Mouse (Mus musculus) hindbrain, embryonic 10.5 days (tissue): ENCODE measurements around the gene Zfp512b. TPM values are rescaled to one million over a fixed set of nuclear protein-coding genes. Genes with fewer than 3 reads are reported as not detected.

ENCODE experiments used
- DNase-seq: peaks from one replicate; pipeline ENCODE4 v3.0.0-alpha.2; 2017; ENCODE audit warnings: low spot score
- H3K27ac ChIP-seq: fragments of 300-500 bp; sonication (generic); 2 replicates; pipeline ENCODE4 v1.5.1; 2016; ENCODE audit warnings: mild to moderate bottlenecking, moderate library complexity
- H3K27me3 ChIP-seq: fragments of 300-500 bp; sonication (generic); 2 replicates; pipeline ENCODE4 v1.6.1; 2016; ENCODE audit warnings: mild to moderate bottlenecking; ENCODE audit not compliant: poor library complexity, insufficient read depth, severe bottlenecking
- H3K36me3 ChIP-seq: fragments of 300-500 bp; sonication (generic); 2 replicates; pipeline ENCODE4 v1.6.1; 2016; ENCODE audit warnings: mild to moderate bottlenecking, moderate library complexity
- H3K4me1 ChIP-seq: fragments of 300-500 bp; sonication (generic); replicated peaks from 2 replicates; pipeline ENCODE4 v1.6.1; 2016; ENCODE audit warnings: mild to moderate bottlenecking
- H3K4me3 ChIP-seq: fragments of 300-500 bp; sonication (generic); 2 replicates; pipeline ENCODE4 v1.5.1; 2016; ENCODE audit warnings: mild to moderate bottlenecking, moderate library complexity
- H3K9me3 ChIP-seq: fragments of 300-500 bp; sonication (generic); 2 replicates; pipeline ENCODE4 v1.6.1; 2016; ENCODE audit warnings: mild to moderate bottlenecking, moderate library complexity
- WGBS: fragments of 180-500 bp; shearing (Covaris S2); methylation state at CpG from one replicate; pipeline ENCODE4 v1.1.7; 2016; 5-methylcytosine and 5-hydroxymethylcytosine counted together
- polyA plus RNA-seq: library from polyadenylated mRNA; unstranded; fragments of >200 nt; fragmentation: Nextera tagmentation; extraction: Ambion mirVana; gene quantifications from 2 replicates; pipeline ENCODE4 v1.2.1, GENCODE M21; 2016

Gene Zfp512b
- polyA plus RNA-seq, 1 experiment from 2014 or later = 45.4 TPM

DNA sequence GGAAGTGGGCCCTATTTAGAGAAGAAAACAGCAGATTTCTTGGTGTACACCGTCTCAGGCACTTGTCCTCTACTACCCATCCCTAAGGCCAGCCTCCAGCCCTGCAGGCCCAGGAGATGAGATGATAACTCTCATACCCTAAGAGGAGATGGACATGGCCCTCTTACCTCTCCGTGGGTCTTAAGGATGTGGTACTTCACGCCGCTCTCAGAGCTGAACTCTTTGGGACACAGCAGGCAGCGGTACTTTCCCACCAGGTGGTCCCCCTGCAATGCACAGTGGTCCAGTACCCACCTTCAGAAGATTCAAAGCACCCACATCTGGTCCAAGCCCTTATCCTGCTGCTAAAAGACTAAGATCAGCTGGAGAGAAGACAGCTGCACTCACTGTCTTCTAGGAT, 7.1 kb downstream of the Zfp512b start:
- Histone ChIP-seq H3K4me1 (peaks cover 19% of the 10 kb centered on the region), H3K4me3 (no peak overlapping the region), H3K27ac (no peak overlapping the region), H3K27me3 (no peaks in the 10 kb centered on the region), H3K36me3 (peaks cover 71% of the 10 kb centered on the region), H3K9me3 (no peaks in the 10 kb centered on the region)
- WGBS = 94% methylated on average over 5 of the region's 5 CpGs
- no peak for DNase-seq

DNA sequence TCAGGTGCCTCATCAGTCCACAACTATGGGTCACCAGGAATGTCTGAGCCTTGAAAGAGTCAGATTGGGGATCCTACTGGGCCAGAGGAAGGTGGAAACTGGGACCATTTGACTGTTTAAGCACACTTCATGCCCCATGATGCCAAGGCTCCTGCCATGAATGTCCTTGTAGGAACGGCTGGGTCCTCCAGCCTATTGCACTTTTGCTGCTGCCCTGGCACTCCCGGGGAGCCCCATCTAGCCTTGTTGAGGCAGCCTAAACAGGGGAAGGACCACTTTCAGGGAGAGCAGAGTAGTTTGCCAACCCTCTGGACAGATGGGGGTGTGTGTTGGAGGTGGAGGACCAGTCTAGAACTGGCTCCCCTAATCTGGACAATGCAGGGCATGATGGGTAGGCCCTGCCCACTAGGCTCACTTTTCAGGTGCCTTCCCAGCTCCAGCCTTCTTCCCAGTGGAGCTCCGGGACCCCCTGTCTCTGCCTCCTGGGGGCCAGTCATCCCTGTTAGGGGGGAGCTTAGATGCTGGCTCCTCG, 8.1 kb downstream of the Zfp512b start, which contains the start of gene Uckl1:
Uckl1 (minus strand) TSS at position 482 of the 532 bp plus-strand sequence.
- Histone ChIP-seq H3K27ac (no peak within 1 kb of the TSS), H3K36me3 (peaks cover 60% of the 10 kb centered on the region), H3K4me3 (no peak within 1 kb of the TSS), H3K9me3 (no peaks in the 10 kb centered on the region), H3K27me3 (no peaks in the 10 kb centered on the region), H3K4me1 (peaks cover 25% of the 10 kb centered on the region)
- no peak for DNase-seq
- 90% methylated on average over 4 of the region's 4 CpGs for WGBS

DNA sequence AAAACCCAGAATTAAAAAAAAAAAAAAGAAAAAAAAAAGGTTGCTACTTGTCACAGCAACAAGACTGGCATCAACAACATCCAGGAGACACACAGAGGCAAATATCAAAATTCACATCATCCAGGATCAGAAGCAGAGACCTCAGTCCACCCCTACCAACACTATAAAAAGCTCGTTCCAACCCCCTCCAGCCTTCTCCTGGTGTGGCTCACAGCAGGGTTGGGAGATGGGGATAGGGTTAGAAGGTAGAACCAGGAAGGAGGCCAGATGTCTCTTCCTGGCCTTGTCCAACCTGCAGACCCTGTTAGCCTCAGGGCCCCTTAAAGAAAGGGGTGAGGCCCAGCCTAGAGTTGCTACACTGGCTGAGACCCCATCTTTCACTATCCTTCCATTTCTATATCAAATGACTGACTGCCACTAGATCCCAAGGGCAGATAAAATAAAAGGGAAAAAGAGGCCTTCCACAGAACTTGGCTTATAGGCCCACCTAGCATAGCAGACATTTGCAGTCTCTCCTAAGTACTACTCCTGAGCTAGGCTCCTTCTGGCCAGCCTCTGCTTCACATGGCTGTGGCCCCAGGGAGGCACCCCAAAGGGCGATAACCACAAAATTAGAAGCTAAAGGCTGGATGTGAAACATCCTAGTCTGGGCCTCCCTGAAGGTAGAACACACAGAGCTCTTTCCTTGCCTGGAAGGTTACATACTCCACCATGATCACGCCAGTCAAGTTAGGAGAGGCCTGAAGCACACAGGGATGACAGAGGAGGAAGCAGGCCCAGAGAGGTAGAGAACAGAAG, 8.9 kb downstream of the Zfp512b start:
- 87% methylated on average over 3 of the region's 3 CpGs for WGBS
- Histone ChIP-seq H3K9me3 (no peaks in the 10 kb centered on the region), H3K27ac (no peak overlapping the region), H3K27me3 (no peaks in the 10 kb centered on the region), H3K4me3 (no peak overlapping the region), H3K36me3 (peaks cover 52% of the 10 kb centered on the region), H3K4me1 (peaks cover 28% of the 10 kb centered on the region)
- no peak for DNase-seq

DNA sequence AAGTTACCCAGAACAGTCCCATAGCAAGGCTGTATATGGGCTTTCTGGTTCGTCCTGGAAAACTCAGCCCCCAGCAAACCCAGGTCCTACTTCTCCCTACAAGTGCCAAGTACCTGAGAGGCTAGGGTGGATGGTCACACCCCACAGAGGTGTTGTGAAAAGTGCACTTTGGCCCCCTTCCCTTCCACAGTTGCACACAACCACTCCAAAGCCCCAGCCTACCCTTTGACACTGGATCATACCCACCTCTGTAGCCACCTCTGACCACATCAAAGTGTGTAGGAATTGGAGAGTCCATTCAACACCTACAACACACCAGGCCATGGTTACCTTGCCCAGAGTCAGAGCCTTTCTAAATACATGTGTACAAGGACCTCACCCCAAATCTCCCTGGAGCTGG, 9.7 kb downstream of the Zfp512b start:
- Histone ChIP-seq H3K27me3 (no peaks in the 10 kb centered on the region), H3K4me3 (no peak overlapping the region), H3K36me3 (peaks cover 45% of the 10 kb centered on the region), H3K4me1 (peaks cover 28% of the 10 kb centered on the region), H3K9me3 (no peaks in the 10 kb centered on the region), H3K27ac (no peak overlapping the region)
- WGBS = 86% methylated on average over 1 of the region's 1 CpGs
- no peak for DNase-seq

DNA sequence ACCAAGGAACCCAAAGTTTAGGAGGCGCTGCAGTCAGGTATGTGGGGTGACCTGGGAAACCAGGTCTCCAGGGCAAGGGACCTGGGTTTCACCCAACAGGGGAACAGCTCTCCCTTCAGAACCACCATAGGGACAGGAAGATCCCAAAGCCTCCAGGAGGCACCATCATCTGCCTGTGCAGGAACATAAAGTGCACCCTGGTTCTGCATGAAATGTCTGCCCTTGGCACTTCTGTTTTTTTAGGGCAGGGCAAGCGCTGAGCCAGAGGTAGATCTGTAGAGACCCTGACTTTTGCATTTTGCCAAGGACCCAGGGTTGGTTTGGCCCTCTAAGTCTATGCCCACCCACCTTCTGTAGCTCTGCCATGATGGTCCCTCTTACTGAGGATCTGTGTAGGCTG, 10.2 kb downstream of the Zfp512b start:
- Histone ChIP-seq H3K27ac (no peak overlapping the region), H3K27me3 (no peaks in the 10 kb centered on the region), H3K36me3 (peaks cover 39% of the 10 kb centered on the region), H3K4me1 (peaks cover 31% of the 10 kb centered on the region), H3K4me3 (peak overlapping the region; percentile 80), H3K9me3 (no peaks in the 10 kb centered on the region)
- WGBS = 79% methylated on average over 2 of the region's 2 CpGs
- no peak for DNase-seq

DNA sequence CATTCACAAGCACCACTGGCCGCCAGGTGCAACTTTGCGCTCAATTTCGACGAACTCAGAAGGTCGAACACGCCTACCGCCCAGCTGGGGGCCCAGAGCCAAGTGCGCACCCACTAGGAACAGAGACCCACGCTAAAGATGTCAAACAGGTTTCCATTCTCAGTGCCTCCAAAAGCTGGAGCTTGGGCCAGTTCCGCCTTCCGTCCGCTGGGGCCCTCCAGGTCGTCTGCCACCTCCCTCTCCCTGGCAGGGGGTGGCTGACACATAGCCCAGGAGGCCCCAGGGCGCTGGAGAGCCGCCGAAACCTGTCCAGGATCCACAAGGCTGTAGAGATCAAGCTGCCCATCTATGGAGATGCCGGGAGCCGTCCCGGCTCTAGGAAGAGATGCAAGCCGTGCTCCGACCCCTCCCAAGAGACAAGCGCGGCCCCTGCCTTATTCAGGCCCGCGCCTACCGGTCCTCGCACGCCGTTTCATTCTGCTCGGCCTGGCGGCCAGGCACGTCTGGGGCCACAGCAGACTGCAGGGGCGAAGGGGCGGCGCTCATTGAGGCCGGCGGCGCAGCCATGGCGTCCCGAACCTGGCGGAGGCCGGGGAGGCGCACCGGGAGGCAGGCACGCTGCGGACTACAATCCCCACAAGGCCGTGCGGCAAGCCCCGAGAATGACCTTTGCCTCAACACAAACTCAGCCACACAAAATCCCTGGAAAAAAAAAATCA, 11.0 kb downstream of the Zfp512b start:
- H3K4me3 ChIP-seq = peak overlapping the region; percentile 80
- peaks cover 31% of the 10 kb centered on the region for H3K4me1 ChIP-seq
- peaks cover 31% of the 10 kb centered on the region for H3K36me3 ChIP-seq
- DNase-seq = peak; percentile 81
- no peaks in the 10 kb centered on the region for H3K27me3 ChIP-seq
- no peaks in the 10 kb centered on the region for H3K9me3 ChIP-seq
- WGBS = under 1% methylated on average over 49 of the region's 49 CpGs
- peak overlapping the region; percentile 95 for H3K27ac ChIP-seq

DNA sequence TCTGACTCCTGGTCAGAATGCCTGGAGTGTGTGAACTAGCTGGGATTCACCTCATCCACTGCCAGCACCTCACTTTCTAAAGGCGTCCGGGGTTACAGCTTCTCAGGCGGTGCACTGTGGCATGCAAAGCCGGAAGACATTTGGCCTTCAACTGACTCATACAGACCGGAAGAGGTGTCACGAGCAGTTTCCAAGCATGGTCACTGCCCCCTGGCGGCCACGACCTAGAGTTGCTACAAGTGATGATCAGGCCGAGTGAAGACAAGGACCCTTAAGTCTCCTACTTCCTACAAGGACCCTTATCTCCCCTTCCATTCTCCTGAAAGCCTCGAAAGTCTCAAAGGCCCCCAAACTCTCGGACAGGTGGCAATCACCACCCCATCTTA, 11.6 kb downstream of the Zfp512b start:
- Histone ChIP-seq H3K27ac (peak overlapping the region; percentile 95), H3K4me1 (peaks cover 31% of the 10 kb centered on the region), H3K4me3 (peak overlapping the region; percentile 80), H3K27me3 (no peaks in the 10 kb centered on the region), H3K36me3 (peaks cover 26% of the 10 kb centered on the region), H3K9me3 (no peaks in the 10 kb centered on the region)
- DNase-seq = peak; percentile 86
- under 1% methylated on average over 11 of the region's 11 CpGs for WGBS

DNA sequence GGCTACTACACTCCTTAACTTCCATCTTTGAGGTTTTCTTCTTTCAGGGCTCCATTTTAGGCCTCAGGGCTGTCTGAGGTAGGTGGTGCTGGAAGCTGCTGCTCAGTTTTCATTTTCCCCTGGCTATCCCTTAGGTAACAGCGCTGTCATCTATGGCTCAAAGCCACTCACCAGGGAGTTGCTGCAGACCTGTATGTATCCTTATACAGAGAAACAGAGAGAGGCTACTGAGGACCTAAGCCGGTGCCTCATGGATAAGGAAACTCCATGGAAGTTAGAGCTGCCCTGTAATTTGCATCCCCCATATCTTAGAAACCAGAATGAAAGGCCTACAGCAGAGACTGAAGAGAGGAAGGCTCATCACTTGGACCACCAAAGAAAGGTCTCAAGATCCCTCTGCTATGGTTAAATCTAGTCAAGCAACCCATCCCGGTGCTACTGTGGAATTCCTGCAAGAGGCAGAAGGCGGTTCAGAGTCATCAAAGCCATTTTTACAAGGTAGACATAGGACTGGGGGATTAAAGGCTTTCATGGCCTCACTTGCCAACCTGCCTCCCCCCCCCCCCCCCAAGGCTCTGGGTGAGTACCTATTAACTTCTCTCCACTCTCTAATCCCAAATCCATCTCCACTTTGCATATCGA, 12.4 kb downstream of the Zfp512b start:
- H3K36me3 ChIP-seq = peaks cover 18% of the 10 kb centered on the region
- H3K27me3 ChIP-seq = no peaks in the 10 kb centered on the region
- H3K9me3 ChIP-seq = no peaks in the 10 kb centered on the region
- WGBS = 85% methylated on average over 5 of the region's 5 CpGs
- H3K27ac ChIP-seq = peak overlapping the region; percentile 95
- peak overlapping the region; percentile 80 for H3K4me3 ChIP-seq
- H3K4me1 ChIP-seq = peaks cover 31% of the 10 kb centered on the region
- DNase-seq = no peak

DNA sequence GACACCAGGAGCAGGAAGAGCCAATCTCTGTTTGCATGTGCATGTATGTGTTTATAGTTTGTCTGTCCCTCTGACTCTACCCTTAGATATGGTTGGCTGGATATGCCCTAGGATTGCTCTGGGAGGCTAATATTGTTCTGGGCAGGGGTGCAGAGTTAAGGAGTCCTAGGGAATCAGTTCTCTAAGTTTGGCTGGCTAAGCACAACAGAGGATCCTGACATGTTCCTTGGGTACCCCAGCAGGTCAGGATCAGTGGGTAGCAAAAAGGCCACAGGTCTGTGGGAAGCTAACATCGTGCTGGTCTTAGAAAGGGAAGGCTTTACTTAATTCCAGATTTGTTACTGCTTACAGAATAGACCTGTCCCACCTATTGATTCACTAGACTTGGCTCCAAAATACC, 12.9 kb downstream of the Zfp512b start:
- DNase-seq = no peak
- Histone ChIP-seq H3K4me1 (peaks cover 31% of the 10 kb centered on the region), H3K9me3 (no peaks in the 10 kb centered on the region), H3K4me3 (no peak overlapping the region), H3K27ac (no peak overlapping the region), H3K27me3 (no peaks in the 10 kb centered on the region), H3K36me3 (peaks cover 18% of the 10 kb centered on the region)
- 86% methylated on average over 1 of the region's 1 CpGs for WGBS

DNA sequence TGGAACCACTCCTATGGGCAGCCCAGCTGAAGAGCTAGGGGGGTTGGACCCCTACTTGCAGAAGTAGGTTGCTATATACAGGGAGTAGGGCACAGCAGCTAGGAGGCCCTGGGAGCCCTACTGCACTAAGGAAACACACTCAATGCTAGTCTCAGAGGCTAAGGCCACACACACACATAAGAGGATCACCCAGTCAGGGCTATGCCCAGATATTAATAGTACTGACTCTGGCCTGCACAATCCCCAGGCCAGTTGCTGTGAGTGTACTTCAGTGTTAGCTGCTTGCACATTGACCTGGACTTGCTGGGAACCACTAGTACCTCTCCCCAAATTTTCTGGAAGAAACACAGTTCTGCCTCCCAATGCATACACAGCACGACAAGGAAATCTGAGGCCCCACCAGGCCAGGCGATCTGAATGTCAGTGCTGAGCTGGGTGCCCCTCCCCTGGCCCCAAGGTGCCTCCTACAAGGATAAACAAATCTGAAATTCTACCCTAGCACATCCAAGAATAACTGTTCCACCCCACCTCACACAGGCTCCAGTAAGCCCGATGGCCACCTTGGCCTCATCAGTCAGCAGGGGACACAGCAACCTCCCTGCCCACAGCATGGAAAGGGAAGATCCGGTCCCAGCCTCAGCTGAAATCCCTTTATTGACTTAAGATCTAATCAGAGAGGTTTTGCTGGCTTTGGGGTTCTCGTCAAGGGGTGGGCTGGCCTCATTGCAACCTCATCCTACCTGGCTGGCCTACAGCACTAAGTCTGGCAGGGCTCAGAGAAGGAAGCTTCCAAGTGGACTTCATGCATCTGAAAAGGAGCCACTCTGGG, 13.6 kb downstream of the Zfp512b start:
- H3K36me3 ChIP-seq = peaks cover 18% of the 10 kb centered on the region
- H3K4me3 ChIP-seq = no peak overlapping the region
- H3K27ac ChIP-seq = no peak overlapping the region
- 74% methylated on average over 5 of the region's 5 CpGs for WGBS
- H3K4me1 ChIP-seq = peaks cover 31% of the 10 kb centered on the region
- H3K9me3 ChIP-seq = no peaks in the 10 kb centered on the region
- DNase-seq = no peak
- H3K27me3 ChIP-seq = no peaks in the 10 kb centered on the region

DNA sequence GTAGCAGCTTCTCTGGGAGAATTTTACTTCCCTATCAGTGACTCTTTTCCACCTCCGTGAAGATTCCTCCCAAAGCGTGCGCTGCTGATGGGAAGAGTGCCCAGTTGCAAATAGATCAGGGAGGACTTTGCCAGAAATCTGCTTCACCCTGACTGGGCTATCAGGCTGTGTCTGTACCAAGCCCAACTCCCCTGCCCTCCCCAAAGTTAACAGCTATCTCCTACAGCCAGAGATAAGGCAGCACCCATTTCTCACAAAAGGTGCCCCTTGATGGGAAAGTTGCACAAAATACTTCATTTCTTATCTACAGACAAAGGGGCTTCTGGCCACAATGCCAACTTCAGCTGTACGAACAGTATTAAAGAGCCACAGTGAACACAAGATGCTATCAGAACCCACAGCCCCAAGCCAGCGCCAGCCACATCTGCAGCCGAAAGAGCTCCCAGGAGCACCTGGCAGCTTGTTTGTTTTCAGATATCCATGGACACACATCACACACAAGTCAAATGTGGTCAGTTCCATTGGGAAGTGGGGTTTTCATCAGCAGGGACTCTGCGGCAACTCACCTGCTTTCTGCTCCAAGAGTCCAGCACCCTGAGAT, 14.5 kb downstream of the Zfp512b start:
- Histone ChIP-seq H3K36me3 (peaks cover 21% of the 10 kb centered on the region), H3K27ac (no peak overlapping the region), H3K27me3 (no peaks in the 10 kb centered on the region), H3K4me1 (peaks cover 31% of the 10 kb centered on the region), H3K4me3 (no peak overlapping the region), H3K9me3 (no peaks in the 10 kb centered on the region)
- DNase-seq = no peak
- 84% methylated on average over 7 of the region's 7 CpGs for WGBS

DNA sequence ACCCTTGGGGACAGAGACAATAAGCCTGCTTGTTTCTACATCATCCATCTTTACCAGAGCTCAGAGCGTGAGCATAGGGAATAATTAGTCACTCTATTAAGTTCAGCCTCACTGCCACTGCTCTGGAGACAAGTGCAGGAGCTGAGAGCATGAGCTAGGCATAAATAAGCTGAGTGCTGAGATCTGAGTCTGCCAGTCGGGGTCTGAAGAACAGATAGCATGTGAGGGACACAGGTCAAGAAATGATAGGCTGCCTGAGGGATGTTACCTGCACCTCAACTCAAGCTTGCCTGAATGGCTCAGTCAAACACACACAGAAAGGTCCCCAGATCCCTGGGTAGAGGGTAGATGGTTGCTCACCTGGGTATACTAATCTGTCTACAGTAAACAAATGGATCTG, 15.5 kb downstream of the Zfp512b start:
- whole genome bisulfite sequencing = 76% methylated on average over 2 of the region's 2 CpGs
- Histone ChIP-seq H3K4me3 (no peak overlapping the region), H3K9me3 (no peaks in the 10 kb centered on the region), H3K27me3 (no peaks in the 10 kb centered on the region), H3K4me1 (peaks cover 27% of the 10 kb centered on the region), H3K36me3 (peaks cover 30% of the 10 kb centered on the region), H3K27ac (no peak overlapping the region)
- no peak for DNase-seq
